9 mouse cellular contexts compared by ENCODE assay signal in genomic region chr4:129855051-129855970, GRCm38 (mm10). TPM values are rescaled to one million over a fixed set of nuclear protein-coding genes. Genes with fewer than 3 reads are reported as not detected.
DNase-seq lines count a peak whose midpoint lies in the region; ATAC-seq lines count a peak whose summit lies in the region.
"Had no signal": no experiment of that assay in that cellular context is flagged by ENCODE, and none has a peak within 500 bp of the region (broad histone marks: within the 10 kb centered on the region; RNA-seq: fewer than 3 reads in every experiment).

No protein-coding gene starts in this region.

- DNase-seq in lung, postnatal 10 days = no peak
- peak; percentile 18 for DNase-seq in liver
- DNase-seq in spleen, postnatal 14 days (ENCODE audit: low spot score in 2 of 2) = no peak
- no peak for DNase-seq in layer of hippocampus, adult 9-10 months (ENCODE audit: low spot score)
- DNase-seq in layer of hippocampus, adult 9-11 months = no peak
- DNase-seq: thymus, adult 2 months had no signal

- WGBS in lung, embryonic 15.5 days = 54% methylated on average over 16 of the region's 16 CpGs
- 71% methylated on average over 16 of the region's 16 CpGs for whole genome bisulfite sequencing in neural tube, embryonic 15.5 days

- H3K27ac ChIP-seq in lung, embryonic 15.5 days = no peak overlapping the region
- 0 out of 2 replicates have a peak overlapping the region, but pooled peaks have one; percentile 9 for H3K27ac ChIP-seq in neural tube, embryonic 15.5 days (replicated peaks)

- H3K4me1 ChIP-seq in lung, embryonic 15.5 days = no peaks in the 10 kb centered on the region
- 0 out of 2 replicates have a peak, but pooled peaks cover 6% of the 10 kb centered on the region for H3K4me1 ChIP-seq in neural tube, embryonic 15.5 days

- no peak overlapping the region for H3K9ac ChIP-seq in lung, embryonic 15.5 days
- no peak overlapping the region for H3K9ac ChIP-seq in neural tube, embryonic 15.5 days (replicated peaks)

- 0 out of 2 replicates have a peak, but pooled peaks cover 4% of the 10 kb centered on the region for H3K36me3 ChIP-seq in lung, embryonic 15.5 days
- H3K36me3 ChIP-seq in neural tube, embryonic 15.5 days = no peaks in the 10 kb centered on the region

- H3K9me3 ChIP-seq in lung, embryonic 15.5 days = no peaks in the 10 kb centered on the region
- H3K9me3 ChIP-seq in neural tube, embryonic 15.5 days (replicated peaks) = no peaks in the 10 kb centered on the region

- H3K27me3 ChIP-seq in lung, embryonic 15.5 days = no peaks in the 10 kb centered on the region
- no peaks in the 10 kb centered on the region for H3K27me3 ChIP-seq in neural tube, embryonic 15.5 days (replicated peaks)

- 0 out of 2 replicates have a peak, but pooled peaks have one; percentile 11 for ATAC-seq in lung, embryonic 15.5 days (ENCODE audit: borderline replicate concordance, extremely low read depth, low FRiP score, low TSS enrichment)
- ATAC-seq in erythroid progenitor cell, adult 5-6 weeks (replicated peaks; ENCODE audit: low FRiP score, poor library complexity, severe bottlenecking) = 0 out of 2 replicates have a peak, but pooled peaks have one; percentile 23
- no peak for ATAC-seq in neural tube, embryonic 15.5 days (ENCODE audit: low FRiP score)

- H3K4me2 ChIP-seq in lung, embryonic 15.5 days = no peak overlapping the region
- no peak overlapping the region for H3K4me2 ChIP-seq in neural tube, embryonic 15.5 days

- no peak overlapping the region for H3K4me3 ChIP-seq in lung, embryonic 15.5 days
- H3K4me3 ChIP-seq in neural tube, embryonic 15.5 days (replicated peaks) = no peak overlapping the region

RNA-seq across cellular contexts. Expression of gene Ptp4a2, which starts 44.3 kb away (rescaled TPM):
- 353 and 378 TPM in 2 replicates for polyA plus RNA-seq in lung, embryonic 15.5 days (2015; fragmentation: Nextera tagmentation; extraction: Ambion mirVana)
- total RNA-seq in erythroid progenitor cell, adult 5-6 weeks (2015; ENCODE audit: low replicate concordance) = 228 and 468 TPM in 2 replicates
- 166 and 170 TPM in 2 replicates for total RNA-seq in erythroid progenitor cell, adult 5-6 weeks (2017; ENCODE audit: low replicate concordance)
- polyA plus RNA-seq in neural tube, embryonic 15.5 days (2015; fragmentation: Nextera tagmentation; extraction: Ambion mirVana) = 217 and 247 TPM in 2 replicates
